Mouse (Mus musculus) erythroblast, adult 5-6 weeks (primary cell): ENCODE results near the gene Dnaaf1. TPM values are rescaled to one million over a fixed set of nuclear protein-coding genes. Genes with fewer than 3 reads are reported as not detected.

ENCODE experiments used
- ATAC-seq: replicated peaks from 2 replicates; pipeline ENCODE4 v1.8.0; 2016; ENCODE audit warnings: moderate number of reproducible peaks, mild to moderate bottlenecking, moderate TSS enrichment, inconsistent platforms; ENCODE audit not compliant: poor library complexity, low FRiP score, severe bottlenecking
- total RNA-seq, 2 experiments: library from RNA; stranded (forward) in 1 of 2; stranded (reverse) in 1 of 2; fragments of 150-400 nt in 1 of 2; fragments of 200-764, 138-1000 nt in 1 of 2; gene quantifications; 2 replicates each; pipeline versions ENCODE4 v1.2.3 to v1.2.4; 2015 to 2017; ENCODE audit warnings: low replicate concordance in 2 of 2

Dnaaf1 gene
- total RNA-seq, 2 experiments from 2014 or later, result not detected

DNA sequence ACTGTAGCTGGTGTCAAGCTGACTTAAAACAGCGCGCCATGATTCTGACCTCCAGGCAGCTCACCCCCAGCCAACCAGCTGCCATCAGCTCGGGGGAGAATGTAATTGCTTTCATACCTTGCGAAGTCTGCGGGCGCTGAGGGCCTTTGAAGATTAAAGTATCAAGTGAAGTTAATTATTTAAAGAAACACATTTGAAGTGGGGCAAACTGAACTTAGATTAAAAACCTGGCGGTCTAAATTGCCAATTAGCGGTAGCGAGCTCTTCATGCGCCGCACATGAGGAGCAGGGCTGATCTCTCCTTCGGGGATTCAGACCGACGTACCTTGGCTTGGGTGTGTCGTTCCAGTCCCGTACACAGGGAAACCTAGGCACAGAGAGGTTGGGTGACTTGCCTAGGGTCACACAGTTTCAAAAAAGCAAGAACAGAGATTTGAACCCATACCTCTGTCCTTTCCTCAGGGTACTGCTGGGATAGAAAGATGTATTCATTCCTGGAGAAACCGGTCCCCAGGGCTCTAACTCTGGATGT, 69.5 kb downstream of the Dnaaf1 start:
- no peak for ATAC-seq

DNA sequence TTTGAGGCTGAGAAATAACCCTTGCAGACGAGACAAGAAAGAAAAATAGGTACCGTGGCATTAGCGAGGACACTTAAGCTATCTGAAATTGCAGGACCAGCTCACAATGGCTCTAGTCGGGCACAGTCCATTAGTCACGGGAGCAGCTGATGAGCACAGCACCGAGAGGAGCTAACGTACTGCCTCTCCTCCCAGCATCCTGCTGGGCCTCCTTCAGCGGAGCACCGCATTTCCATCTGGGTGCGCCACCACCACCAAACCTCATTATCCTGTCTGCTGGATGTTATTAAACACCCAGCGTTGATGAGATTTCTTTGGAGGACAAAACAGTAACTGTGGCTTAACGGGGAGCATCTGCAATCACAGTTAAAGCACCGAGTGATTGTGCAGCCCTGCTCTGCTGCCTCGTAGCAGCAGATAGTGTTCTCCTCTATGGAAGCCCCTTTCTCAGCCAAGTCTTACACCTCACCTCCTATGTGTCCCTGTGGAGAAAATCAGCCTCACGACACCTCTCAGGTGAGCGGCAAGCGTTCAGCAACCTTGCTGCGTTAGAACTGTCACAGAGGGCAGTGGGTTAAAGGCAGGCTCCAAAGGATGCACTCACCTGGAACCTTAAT, 70.1 kb downstream of the Dnaaf1 start:
- ATAC-seq, result no peak

GRCm38 (mm10) chr8:119646197-119646596, 71.2 kb downstream of the Dnaaf1 start:
- ATAC-seq, result no peak

DNA sequence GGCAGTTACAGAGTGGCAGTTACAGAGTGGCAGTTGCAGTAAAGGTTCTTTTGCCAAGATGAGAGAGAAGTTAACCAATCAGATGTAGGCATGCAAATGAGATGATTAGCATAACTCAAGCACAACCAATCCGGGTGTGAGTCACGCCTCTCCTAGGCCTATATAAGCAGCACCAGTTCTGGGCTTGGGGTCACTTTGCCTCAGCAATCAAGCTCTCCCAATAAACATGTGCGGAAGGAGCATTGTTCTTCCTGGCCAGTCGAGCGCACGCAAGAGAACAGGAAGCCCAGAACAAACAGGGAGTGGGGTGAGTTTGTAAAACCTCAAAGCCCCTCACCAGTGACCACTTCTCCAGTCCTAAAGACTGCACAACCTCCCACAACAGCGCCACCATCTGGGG, 71.8 kb downstream of the Dnaaf1 start:
- no peak for ATAC-seq

Other genes starting within 250 kb of the Dnaaf1 start
- 28.6 and 34.9 TPM in 2 replicates for gene Hsbp1, start 230.7 kb upstream of the Dnaaf1 start, total RNA-seq (2015; ENCODE audit: low replicate concordance)
- gene Hsbp1, start 230.7 kb upstream of the Dnaaf1 start, total RNA-seq (2017; ENCODE audit: low replicate concordance), result 23.7 and 25.0 TPM in 2 replicates
- 2.7 TPM in 1 of 2 replicates, not detected in the other for gene Mlycd, start 180.4 kb upstream of the Dnaaf1 start, total RNA-seq (2015; ENCODE audit: low replicate concordance)
- gene Mlycd, start 180.4 kb upstream of the Dnaaf1 start, total RNA-seq (2017; ENCODE audit: low replicate concordance), result 1.3 and 1.8 TPM in 2 replicates
- 1.7 TPM in 2 replicates for gene Osgin1, start 141.1 kb upstream of the Dnaaf1 start, total RNA-seq (2015; ENCODE audit: low replicate concordance)
- gene Osgin1, start 141.1 kb upstream of the Dnaaf1 start, total RNA-seq (2017; ENCODE audit: low replicate concordance), result 0.70 and 0.94 TPM in 2 replicates
- not detected in 2 replicates for gene Necab2, start 128.5 kb upstream of the Dnaaf1 start, total RNA-seq (2015; ENCODE audit: low replicate concordance)
- gene Necab2, start 128.5 kb upstream of the Dnaaf1 start, total RNA-seq (2017; ENCODE audit: low replicate concordance), result not detected in 2 replicates
- not detected in 2 replicates for gene Slc38a8, start 73.5 kb upstream of the Dnaaf1 start, total RNA-seq (2015; ENCODE audit: low replicate concordance)
- gene Slc38a8, start 73.5 kb upstream of the Dnaaf1 start, total RNA-seq (2017; ENCODE audit: low replicate concordance), result not detected in 2 replicates
- gene Mbtps1, start 16.5 kb upstream of the Dnaaf1 start, total RNA-seq (2015; ENCODE audit: low replicate concordance), result 36.1 and 41.0 TPM in 2 replicates
- gene Mbtps1, start 16.5 kb upstream of the Dnaaf1 start, total RNA-seq (2017; ENCODE audit: low replicate concordance), result 43.0 and 68.2 TPM in 2 replicates
- gene Hsdl1, start 52 bp upstream of the Dnaaf1 start, total RNA-seq (2015; ENCODE audit: low replicate concordance), result 2.3 and 7.9 TPM in 2 replicates
- 9.9 and 12.0 TPM in 2 replicates for gene Hsdl1, start 52 bp upstream of the Dnaaf1 start, total RNA-seq (2017; ENCODE audit: low replicate concordance)
- gene Taf1c, start 30.0 kb downstream of the Dnaaf1 start, total RNA-seq (2015; ENCODE audit: low replicate concordance), result 2.5 and 8.3 TPM in 2 replicates
- gene Taf1c, start 30.0 kb downstream of the Dnaaf1 start, total RNA-seq (2017; ENCODE audit: low replicate concordance), result 2.5 and 3.7 TPM in 2 replicates
- gene Adad2, start 37.5 kb downstream of the Dnaaf1 start, total RNA-seq (2015; ENCODE audit: low replicate concordance), result not detected in 2 replicates
- not detected in 2 replicates for gene Adad2, start 37.5 kb downstream of the Dnaaf1 start, total RNA-seq (2017; ENCODE audit: low replicate concordance)
- gene Kcng4, start 60.4 kb downstream of the Dnaaf1 start, total RNA-seq (2015; ENCODE audit: low replicate concordance), result not detected in 2 replicates
- gene Kcng4, start 60.4 kb downstream of the Dnaaf1 start, total RNA-seq (2017; ENCODE audit: low replicate concordance), result not detected in 2 replicates
- gene Wfdc1, start 91.1 kb downstream of the Dnaaf1 start, total RNA-seq (2015; ENCODE audit: low replicate concordance), result not detected in 2 replicates
- not detected in 2 replicates for gene Wfdc1, start 91.1 kb downstream of the Dnaaf1 start, total RNA-seq (2017; ENCODE audit: low replicate concordance)
- gene Atp2c2, start 124.8 kb downstream of the Dnaaf1 start, total RNA-seq (2015; ENCODE audit: low replicate concordance), result not detected in 2 replicates
- gene Atp2c2, start 124.8 kb downstream of the Dnaaf1 start, total RNA-seq (2017; ENCODE audit: low replicate concordance), result not detected in 2 replicates
- gene Tldc1, start 203.2 kb downstream of the Dnaaf1 start, total RNA-seq (2015; ENCODE audit: low replicate concordance), result 0.42 and 1.3 TPM in 2 replicates
- 1.4 TPM in 1 of 2 replicates, not detected in the other for gene Tldc1, start 203.2 kb downstream of the Dnaaf1 start, total RNA-seq (2017; ENCODE audit: low replicate concordance)